Mouse (Mus musculus) midbrain, postnatal 0 days (tissue): ENCODE data around the gene Chd6. TPM values are rescaled to one million over a fixed set of nuclear protein-coding genes. Genes with fewer than 3 reads are reported as not detected.
A peak's percentile ranks its signal among the peaks of the same experiment; 100 is the strongest.

ENCODE experiments used
- ATAC-seq: fragments of 200-750 bp; cut with Nextera tagmentation; 2 replicates; pipeline ENCODE4 v1.8.0; 2017; ENCODE audit warnings: moderate number of reproducible peaks, mild to moderate bottlenecking, moderate TSS enrichment, moderate library complexity; ENCODE audit not compliant: low FRiP score
- DNase-seq: peaks from one replicate; pipeline ENCODE4 v3.0.0-alpha.2; 2015; ENCODE audit warnings: low spot score
- H3K27ac ChIP-seq: fragments of 300-500 bp; sonication (generic); 2 replicates; pipeline ENCODE4 v1.5.1; 2014; ENCODE audit warnings: low read depth, mild to moderate bottlenecking, low read length, mixed read lengths
- H3K27me3 ChIP-seq: fragments of 300-500 bp; sonication (generic); 2 replicates; pipeline ENCODE4 v1.6.1; 2014; ENCODE audit warnings: low read length, control low read depth, mixed read lengths; ENCODE audit not compliant: insufficient read depth
- H3K36me3 ChIP-seq: fragments of 300-500 bp; sonication (generic); 2 replicates; pipeline ENCODE4 v1.6.1; 2014; ENCODE audit warnings: low read length, control low read depth, mixed read lengths; ENCODE audit not compliant: insufficient read depth
- H3K4me1 ChIP-seq: fragments of 300-500 bp; sonication (generic); 2 replicates; pipeline ENCODE4 v1.6.1; 2014; ENCODE audit warnings: mild to moderate bottlenecking, control low read depth, antibody characterized with exemption, low read length, mixed read lengths; ENCODE audit not compliant: insufficient read depth
- H3K4me2 ChIP-seq: fragments of 300-500 bp; sonication (generic); 2 replicates; pipeline ENCODE4 v1.6.1; 2014; ENCODE audit warnings: low read depth, mild to moderate bottlenecking, low read length, mixed read lengths; ENCODE audit not compliant: poor library complexity, severe bottlenecking
- H3K4me3 ChIP-seq: fragments of 300-500 bp; sonication (generic); 2 replicates; pipeline ENCODE4 v1.5.1; 2014; ENCODE audit warnings: low read depth, mild to moderate bottlenecking, low read length, moderate library complexity
- H3K9ac ChIP-seq: fragments of 300-500 bp; sonication (generic); replicated peaks from 2 replicates; pipeline ENCODE4 v1.6.1; 2014; ENCODE audit warnings: mild to moderate bottlenecking, low read length, moderate library complexity, mixed read lengths; ENCODE audit not compliant: poor library complexity, severe bottlenecking
- H3K9me3 ChIP-seq: fragments of 300-500 bp; sonication (generic); 2 replicates; pipeline ENCODE4 v1.6.1; 2016; ENCODE audit warnings: low read length, control low read depth
- CTCF ChIP-seq: IDR thresholded peaks from 2 replicates; pipeline ENCODE4 v1.5.1; 2016; ENCODE audit warnings: antibody characterized with exemption, mild to moderate bottlenecking
- WGBS: fragments of 180-500 bp; shearing (Covaris S2); extraction: QIAGEN DNeasy Blood & Tissue Kit; methylation state at CpG from one replicate; pipeline ENCODE4 v1.1.7; 2014; 5-methylcytosine and 5-hydroxymethylcytosine counted together
- polyA plus RNA-seq: library from polyadenylated mRNA; unstranded; fragments of >200 nt; fragmentation: Nextera tagmentation; extraction: Ambion mirVana; gene quantifications from 2 replicates; pipeline ENCODE4 v1.2.1, GENCODE M21; 2015
- total RNA-seq: library from RNA; depleted of rRNA; stranded (reverse); fragments of >200 nt; gene quantifications from 2 replicates; pipeline ENCODE4 v1.2.3, GENCODE M21; 2014

Gene Chd6
- total and polyA plus RNA-seq, 2 experiments from 2014 or later: 26.6 to 58.3 TPM

GRCm38 (mm10) chr2:161017913-161018312 lies 91.0 kb downstream of the Chd6 start:
- Histone ChIP-seq H3K27ac (no peak overlapping the region), H3K27me3 (no peaks in the 10 kb centered on the region), H3K4me3 (no peak overlapping the region), H3K4me1 (no peaks in the 10 kb centered on the region), H3K4me2 (no peak overlapping the region), H3K9ac (no peak overlapping the region), H3K36me3 (peaks cover 61% of the 10 kb centered on the region), H3K9me3 (no peaks in the 10 kb centered on the region)
- WGBS: 54% methylated on average over 4 of the region's 4 CpGs
- DNase-seq: peak; percentile 44
- no peak for ATAC-seq
- no peak for TF ChIP-seq CTCF

GRCm38 (mm10) chr2:161012577-161013251 lies 96.2 kb downstream of the Chd6 start:
- ATAC-seq (no peak), DNase-seq (no peak)
- H3K4me1 ChIP-seq: no peaks in the 10 kb centered on the region
- no peak overlapping the region for H3K4me3 ChIP-seq
- H3K9ac ChIP-seq: no peak overlapping the region
- no peaks in the 10 kb centered on the region for H3K9me3 ChIP-seq
- no peak overlapping the region for H3K4me2 ChIP-seq
- 92% methylated on average over 16 of the region's 16 CpGs for WGBS
- TF ChIP-seq CTCF: no peak
- peaks cover 73% of the 10 kb centered on the region for H3K36me3 ChIP-seq
- no peak overlapping the region for H3K27ac ChIP-seq
- H3K27me3 ChIP-seq: no peaks in the 10 kb centered on the region

- no peak overlapping the region for H3K9ac ChIP-seq
- H3K4me3 ChIP-seq: no peak overlapping the region
- H3K4me1 ChIP-seq: no peaks in the 10 kb centered on the region
- WGBS: 81% methylated on average over 3 of the region's 3 CpGs
- H3K9me3 ChIP-seq: no peaks in the 10 kb centered on the region
- ATAC-seq (no peak), DNase-seq (no peak)
- TF ChIP-seq CTCF: no peak
- H3K4me2 ChIP-seq: no peak overlapping the region
- H3K27ac ChIP-seq: no peak overlapping the region
- H3K27me3 ChIP-seq: no peaks in the 10 kb centered on the region
- H3K36me3 ChIP-seq: peaks cover 17% of the 10 kb centered on the region
Observed at GRCm38 (mm10) chr2:161004338-161004737, 104.5 kb downstream of the Chd6 start.

GRCm38 (mm10) chr2:160996987-160997763 lies 111.7 kb downstream of the Chd6 start:
- 98% methylated on average over 6 of the region's 6 CpGs for WGBS
- H3K4me1 ChIP-seq: no peaks in the 10 kb centered on the region
- no peaks in the 10 kb centered on the region for H3K9me3 ChIP-seq
- no peak overlapping the region for H3K4me2 ChIP-seq
- ATAC-seq (no peak), DNase-seq (no peak)
- H3K27ac ChIP-seq: no peak overlapping the region
- TF ChIP-seq CTCF: no peak
- H3K27me3 ChIP-seq: no peaks in the 10 kb centered on the region
- H3K9ac ChIP-seq: no peak overlapping the region
- no peak overlapping the region for H3K4me3 ChIP-seq
- H3K36me3 ChIP-seq: no peaks in the 10 kb centered on the region; the same call in 1 of the 2 replicates

- peaks cover 19% of the 10 kb centered on the region for H3K36me3 ChIP-seq
- no peak for TF ChIP-seq CTCF
- H3K27ac ChIP-seq: no peak overlapping the region
- no peaks in the 10 kb centered on the region for H3K4me1 ChIP-seq
- H3K9ac ChIP-seq: no peak overlapping the region
- ATAC-seq (no peak), DNase-seq (peak; percentile 4)
- H3K9me3 ChIP-seq: no peaks in the 10 kb centered on the region
- no peaks in the 10 kb centered on the region for H3K27me3 ChIP-seq
- no peak overlapping the region for H3K4me2 ChIP-seq
- no peak overlapping the region for H3K4me3 ChIP-seq
- WGBS: 78% methylated on average over 1 of the region's 1 CpGs
Observed at GRCm38 (mm10) chr2:160994181-160994580, 114.7 kb downstream of the Chd6 start.

GRCm38 (mm10) chr2:160992465-160992864 lies 116.4 kb downstream of the Chd6 start:
- no peak overlapping the region for H3K4me2 ChIP-seq
- no peaks in the 10 kb centered on the region for H3K9me3 ChIP-seq
- ATAC-seq: no peak
- no peak for TF ChIP-seq CTCF
- no peak overlapping the region for H3K27ac ChIP-seq
- 93% methylated on average over 3 of the region's 3 CpGs for WGBS
- H3K36me3 ChIP-seq: peaks cover 29% of the 10 kb centered on the region
- H3K27me3 ChIP-seq: no peaks in the 10 kb centered on the region
- no peaks in the 10 kb centered on the region for H3K4me1 ChIP-seq
- H3K4me3 ChIP-seq: no peak overlapping the region
- DNase-seq: no peak
- no peak overlapping the region for H3K9ac ChIP-seq
